Mouse (Mus musculus) liver, embryonic 15.5 days (tissue): ENCODE results near the gene Fermt3. TPM values are rescaled to one million over a fixed set of nuclear protein-coding genes. Genes with fewer than 3 reads are reported as not detected.

Experiments
- ATAC-seq: fragments of 200-750 bp; cut with Nextera tagmentation; 2 replicates; pipeline ENCODE4 v1.8.0; 2017; ENCODE audit warnings: moderate number of reproducible peaks, mild to moderate bottlenecking, moderate library complexity; ENCODE audit not compliant: insufficient read depth
- H3K27ac ChIP-seq: fragments of 300-500 bp; sonication (generic); replicated peaks from 2 replicates; pipeline ENCODE4 v1.5.1; 2015; ENCODE audit warnings: mild to moderate bottlenecking, inconsistent platforms
- H3K27me3 ChIP-seq: fragments of 300-500 bp; sonication (generic); 2 replicates; pipeline ENCODE4 v1.6.1; 2015; ENCODE audit warnings: mild to moderate bottlenecking, inconsistent platforms
- H3K36me3 ChIP-seq: fragments of 300-500 bp; sonication (generic); replicated peaks from 2 replicates; pipeline ENCODE4 v1.6.1; 2015; ENCODE audit warnings: moderate library complexity, mild to moderate bottlenecking, inconsistent platforms
- H3K4me1 ChIP-seq: fragments of 300-500 bp; sonication (generic); replicated peaks from 2 replicates; pipeline ENCODE4 v1.6.1; 2015; ENCODE audit warnings: inconsistent platforms
- H3K4me2 ChIP-seq: fragments of 300-500 bp; sonication (generic); 2 replicates; pipeline ENCODE4 v1.6.1; 2015; ENCODE audit warnings: moderate library complexity, mild to moderate bottlenecking, inconsistent platforms
- H3K4me3 ChIP-seq: fragments of 300-500 bp; sonication (generic); replicated peaks from 2 replicates; pipeline ENCODE4 v1.5.1; 2015; ENCODE audit warnings: mild to moderate bottlenecking, inconsistent platforms
- H3K9ac ChIP-seq: fragments of 300-500 bp; sonication (generic); 2 replicates; pipeline ENCODE4 v1.6.1; 2015; ENCODE audit warnings: moderate library complexity, mild to moderate bottlenecking, inconsistent platforms
- H3K9me3 ChIP-seq: fragments of 300-500 bp; sonication (generic); replicated peaks from 2 replicates; pipeline ENCODE4 v1.6.1; 2016; ENCODE audit warnings: inconsistent platforms
- WGBS: fragments of 180-500 bp; shearing (Covaris S2); methylation state at CpG from one replicate; pipeline ENCODE4 v1.1.7; 2015; ENCODE audit warnings: mixed read lengths; ENCODE audit not compliant: insufficient replicate concordance; 5-methylcytosine and 5-hydroxymethylcytosine counted together
- polyA plus RNA-seq: library from polyadenylated mRNA; unstranded; fragments of >200 nt; fragmentation: Nextera tagmentation; extraction: Ambion mirVana; gene quantifications from 2 replicates; pipeline ENCODE4 v1.2.1, GENCODE M21; 2015

Fermt3 gene
- polyA plus RNA-seq, 1 experiment from 2014 or later, result 105 TPM

DNA sequence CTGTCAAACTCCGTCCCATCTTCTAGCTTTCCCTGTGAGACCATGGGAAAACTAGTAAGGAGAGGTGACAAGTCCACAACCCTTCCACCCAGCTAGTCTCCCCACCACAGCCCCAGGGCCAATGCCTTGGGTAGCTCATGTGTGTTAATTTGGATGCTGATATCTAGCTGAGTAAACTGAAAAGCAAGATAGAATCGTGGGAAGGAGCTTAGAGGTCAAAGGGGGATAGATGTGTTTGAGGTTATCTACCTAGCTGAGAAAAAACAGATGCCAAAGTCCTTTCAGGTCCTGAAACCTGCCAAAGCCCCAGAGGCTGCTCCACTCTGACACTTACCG, 40.7 kb downstream of the Fermt3 start:
- no peak for ATAC-seq
- 32% methylated on average over 3 of the region's 3 CpGs for WGBS
- Histone ChIP-seq H3K27me3 (no peaks in the 10 kb centered on the region), H3K36me3 (peaks cover 33% of the 10 kb centered on the region), H3K4me1 (peaks cover 76% of the 10 kb centered on the region), H3K4me2 (peak overlapping the region; percentile 98), H3K27ac (peak overlapping the region; percentile 91), H3K4me3 (peak overlapping the region; percentile 77), H3K9ac (peak overlapping the region; percentile 71), H3K9me3 (no peaks in the 10 kb centered on the region)

DNA sequence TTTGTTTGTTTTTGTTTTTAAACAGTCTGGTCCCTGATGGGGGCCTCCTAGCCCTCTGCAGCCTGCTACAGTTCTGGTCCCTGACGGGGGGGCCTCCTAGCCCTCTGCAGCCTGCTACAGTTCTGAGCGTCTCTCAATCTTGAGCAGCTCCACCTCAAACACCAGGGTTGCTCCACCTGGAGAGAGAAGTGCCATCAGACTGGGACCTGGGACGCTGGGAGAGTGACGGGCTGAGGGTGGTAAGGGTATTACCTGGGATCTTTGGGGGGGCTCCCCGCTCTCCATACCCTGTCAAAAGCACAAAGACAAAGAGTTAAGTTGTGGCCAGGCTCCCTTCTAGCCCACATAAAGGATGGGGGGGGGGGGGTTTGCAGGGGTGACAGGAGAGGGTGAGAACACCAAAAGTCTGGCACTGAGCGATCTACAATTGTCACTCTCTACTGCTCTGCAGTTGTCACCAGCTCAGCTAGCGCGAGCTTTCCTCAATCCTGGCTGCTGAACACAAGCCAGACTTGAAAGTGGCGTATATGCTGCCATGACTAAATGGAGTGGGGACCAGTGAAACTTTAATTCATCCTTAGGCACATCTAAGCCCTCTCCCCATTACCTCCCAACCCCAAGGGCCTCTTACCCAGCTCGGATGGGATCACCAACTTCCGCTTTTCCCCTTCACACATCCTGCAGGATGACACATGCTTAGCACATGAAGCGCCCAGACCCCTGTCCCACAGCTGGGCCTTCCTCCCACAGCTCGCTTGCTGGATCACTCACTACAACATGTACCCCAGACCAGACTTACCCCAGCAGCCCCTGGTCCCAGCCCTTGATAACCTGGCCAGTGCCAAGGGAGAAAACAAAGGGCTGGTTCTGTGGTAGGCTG, 41.3 kb downstream of the Fermt3 start:
- ATAC-seq, result no peak
- peak overlapping the region; percentile 20; the same call in 1 of the 2 replicates for H3K9ac ChIP-seq
- H3K36me3 ChIP-seq, result peaks cover 29% of the 10 kb centered on the region
- H3K4me3 ChIP-seq, result peak overlapping the region; percentile 77
- H3K27ac ChIP-seq, result peak overlapping the region; percentile 91
- no peaks in the 10 kb centered on the region for H3K9me3 ChIP-seq
- H3K4me1 ChIP-seq, result peaks cover 77% of the 10 kb centered on the region
- WGBS, result 74% methylated on average over 13 of the region's 13 CpGs
- no peaks in the 10 kb centered on the region for H3K27me3 ChIP-seq
- H3K4me2 ChIP-seq, result peak overlapping the region; percentile 98

DNA sequence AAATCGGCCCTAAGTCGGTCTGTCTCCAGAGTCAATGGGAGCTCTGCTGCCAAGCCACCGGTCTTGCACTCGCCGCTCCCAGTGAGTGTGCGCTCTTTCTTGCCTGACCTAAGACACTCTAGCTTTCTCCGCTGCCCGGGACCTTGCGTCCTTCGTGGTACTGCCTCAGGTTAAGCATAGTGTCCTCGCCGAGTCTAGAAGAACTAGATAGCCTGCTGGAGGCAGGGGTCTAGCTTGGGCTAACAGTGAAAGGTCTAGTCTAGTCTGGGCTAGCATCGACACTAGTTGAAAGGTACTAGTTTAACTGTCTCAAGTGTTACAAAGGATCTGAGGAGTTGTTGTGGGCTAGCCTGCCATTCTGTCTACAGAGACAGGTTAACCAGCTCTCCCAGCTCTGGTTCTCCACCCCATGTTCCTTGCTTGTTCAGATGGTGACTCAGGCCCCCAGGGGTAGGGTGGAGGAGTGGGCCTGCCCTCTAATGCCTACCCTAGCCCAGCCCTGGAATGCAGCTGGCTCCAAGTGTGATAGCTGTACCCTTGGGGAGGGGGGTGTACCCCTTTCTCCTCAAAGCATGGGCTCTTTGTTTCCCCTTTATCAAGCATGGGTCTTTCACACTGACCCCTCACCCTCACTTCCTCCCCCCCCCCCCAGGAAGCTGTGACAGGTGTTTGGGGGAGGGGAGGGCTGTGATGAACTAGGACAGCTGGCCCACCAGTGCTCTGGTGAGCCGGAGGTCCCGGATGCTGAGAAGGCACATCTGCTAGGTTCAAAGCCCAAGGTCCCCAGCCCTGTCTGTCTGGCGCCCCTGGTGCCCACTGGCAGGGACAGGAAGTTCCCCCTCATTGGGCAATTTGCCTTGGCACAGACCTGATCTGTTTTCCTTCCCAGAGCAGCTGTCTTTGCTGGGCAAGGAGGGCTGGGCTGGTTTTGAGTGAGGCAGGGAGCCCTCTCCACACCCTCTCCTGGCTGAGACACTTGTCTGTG, 43.4 kb downstream of the Fermt3 start, which contains the start of gene Plcb3:
TSS of gene Plcb3 (minus strand) at position 934 of the 985 bp plus-strand sequence.
- WGBS, result under 1% methylated on average over 16 of the region's 16 CpGs
- H3K9ac ChIP-seq, result peak within 1 kb of the TSS; percentile 56
- no peaks in the 10 kb centered on the region for H3K9me3 ChIP-seq

DNA sequence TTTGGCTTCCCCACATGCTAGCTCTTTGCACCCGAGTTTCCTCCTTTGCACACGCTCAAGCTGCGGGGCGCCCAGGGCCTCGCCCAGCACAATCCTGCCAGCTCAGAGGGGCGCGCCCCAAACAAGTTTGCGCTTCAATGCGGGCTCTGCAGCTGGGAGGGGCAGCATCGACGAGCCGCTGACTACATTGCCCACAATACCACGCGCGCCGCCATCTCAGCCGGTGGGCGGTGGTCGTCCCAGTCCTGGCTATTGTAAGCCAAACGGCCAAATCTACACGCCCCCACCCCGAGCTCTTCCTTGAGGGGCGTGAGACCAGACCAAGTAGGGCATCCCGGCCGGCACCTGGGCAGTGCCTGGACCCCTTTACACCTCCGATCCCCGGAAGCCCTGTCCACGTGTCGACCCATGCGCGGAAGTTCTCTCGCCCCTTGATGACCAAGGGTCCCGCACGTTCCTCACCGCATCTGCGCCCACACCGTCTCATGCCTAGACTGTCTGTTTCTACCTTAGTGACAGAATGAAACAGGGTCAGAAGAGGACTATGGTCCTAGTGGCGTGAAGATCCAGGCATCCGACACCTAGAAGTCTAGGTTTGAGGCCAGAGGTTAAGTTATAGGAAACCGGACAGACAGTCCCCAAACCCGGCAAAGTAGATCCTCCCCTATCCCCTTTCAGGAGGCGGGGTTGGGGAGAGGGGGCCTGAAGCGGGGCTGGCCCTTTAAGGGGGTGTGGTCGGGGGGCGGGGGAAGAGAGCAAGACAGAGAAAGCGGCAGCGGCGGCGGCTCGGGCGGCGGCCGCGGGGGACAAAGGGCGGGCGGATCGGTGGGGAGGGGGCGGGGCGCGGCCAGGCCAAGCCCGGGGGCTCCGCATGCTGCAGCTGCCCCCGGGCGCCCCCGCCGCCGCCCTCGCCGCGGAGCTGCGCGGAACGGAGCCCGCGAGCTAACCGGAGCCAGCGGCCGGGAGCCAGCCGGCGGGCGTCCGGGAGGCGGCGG, 44.8 kb downstream of the Fermt3 start, which contains the start of gene Ppp1r14b:
TSS of gene Ppp1r14b (plus strand) at position 758 of the 995 bp plus-strand sequence.
- Histone ChIP-seq H3K9me3 (no peaks in the 10 kb centered on the region), H3K36me3 (peaks cover 19% of the 10 kb centered on the region), H3K4me3 (peak within 1 kb of the TSS; percentile 69), H3K4me1 (peaks cover 88% of the 10 kb centered on the region), H3K4me2 (peak within 1 kb of the TSS; percentile 90), H3K27me3 (peaks cover 2% of the 10 kb centered on the region), H3K9ac (peak within 1 kb of the TSS; percentile 56), H3K27ac (peak within 1 kb of the TSS; percentile 76)
- peak; percentile 60 for ATAC-seq
- WGBS, result under 1% methylated on average over 79 of the region's 84 CpGs

More for the DNA sequence above, 43.4 kb downstream of the Fermt3 start, which contains the start of gene Plcb3:
- Histone ChIP-seq H3K4me2 (peak within 1 kb of the TSS; percentile 90), H3K27me3 (no peaks in the 10 kb centered on the region), H3K36me3 (peaks cover 19% of the 10 kb centered on the region), H3K4me1 (peaks cover 79% of the 10 kb centered on the region), H3K27ac (peak within 1 kb of the TSS; percentile 76), H3K4me3 (peak within 1 kb of the TSS; percentile 69)
- no peak for ATAC-seq

DNA sequence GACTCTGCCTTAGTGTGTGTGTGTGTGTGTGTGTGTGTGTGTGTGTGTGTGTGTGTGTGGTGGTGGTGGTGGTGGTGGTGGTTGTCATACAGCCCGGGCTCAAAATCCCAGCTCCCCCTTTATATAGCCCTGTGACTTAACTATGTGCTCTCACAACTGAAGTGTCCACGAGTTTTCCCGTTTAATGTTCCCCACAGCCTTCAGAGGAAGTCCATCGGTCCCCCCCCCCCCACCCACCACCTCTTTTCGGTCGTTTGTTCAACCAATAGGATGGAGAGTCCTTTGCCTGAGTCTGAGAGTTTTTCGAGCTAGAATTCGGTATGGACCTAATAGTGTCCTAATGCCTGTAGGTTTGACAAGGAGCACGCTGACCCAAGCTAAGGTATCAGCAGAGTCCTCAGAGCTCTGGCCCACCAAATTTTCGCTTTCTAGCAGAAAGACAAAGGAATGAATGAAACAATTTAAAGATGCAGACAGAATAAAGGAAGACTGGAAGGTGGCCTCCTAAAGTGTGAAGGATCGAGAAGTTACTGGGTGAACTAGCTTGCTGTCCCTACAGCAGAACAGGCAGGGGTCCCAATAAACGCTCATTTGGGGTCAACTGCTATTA, 45.6 kb downstream of the Fermt3 start:
- ATAC-seq, result no peak
- H3K36me3 ChIP-seq, result peaks cover 19% of the 10 kb centered on the region
- peak overlapping the region; percentile 42 for H3K27ac ChIP-seq
- H3K9ac ChIP-seq, result peak overlapping the region; percentile 56; the same call in 1 of the 2 replicates
- no peaks in the 10 kb centered on the region for H3K9me3 ChIP-seq
- WGBS, result 24% methylated on average over 12 of the region's 12 CpGs
- peak overlapping the region; percentile 90 for H3K4me2 ChIP-seq
- H3K4me3 ChIP-seq, result peak overlapping the region; percentile 69
- H3K27me3 ChIP-seq, result peaks cover 11% of the 10 kb centered on the region
- peaks cover 88% of the 10 kb centered on the region for H3K4me1 ChIP-seq

DNA sequence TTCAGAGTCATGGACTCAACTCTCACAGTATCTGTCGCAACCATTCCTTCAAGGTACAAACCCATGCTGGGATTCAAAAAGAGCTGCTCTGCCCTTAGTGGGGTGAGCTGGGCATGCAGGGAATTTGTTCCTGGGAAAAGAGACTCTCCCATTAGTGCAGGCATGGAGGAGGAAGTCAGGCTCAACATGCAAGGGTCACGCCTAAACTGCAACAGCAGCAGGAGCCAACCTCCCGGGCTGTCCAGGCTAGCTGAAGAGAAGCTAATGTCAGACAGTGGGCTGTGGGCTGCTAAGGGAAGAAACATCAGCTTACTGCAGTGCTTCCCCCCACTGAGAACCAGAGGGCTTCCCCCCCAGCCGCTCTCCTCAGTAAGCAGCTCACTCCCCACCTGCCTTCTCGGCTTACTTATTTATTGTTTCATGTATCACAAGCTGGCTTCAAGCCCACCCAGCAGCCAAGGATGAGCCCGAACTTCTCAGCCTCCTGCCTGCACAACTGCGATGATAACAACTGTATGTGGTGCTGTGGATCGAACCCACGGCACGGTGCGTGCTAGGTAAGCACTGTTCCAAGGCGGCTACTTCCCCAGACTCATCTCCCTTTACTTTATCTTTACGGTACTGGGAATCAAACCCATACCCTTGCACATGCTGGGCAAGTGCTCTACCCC, 46.9 kb downstream of the Fermt3 start:
- Histone ChIP-seq H3K4me1 (peaks cover 88% of the 10 kb centered on the region), H3K27ac (no peak overlapping the region), H3K36me3 (peaks cover 6% of the 10 kb centered on the region), H3K27me3 (peaks cover 22% of the 10 kb centered on the region), H3K4me3 (no peak overlapping the region), H3K9ac (no peak overlapping the region), H3K9me3 (no peaks in the 10 kb centered on the region), H3K4me2 (no peak overlapping the region)
- 74% methylated on average over 13 of the region's 13 CpGs for WGBS
- no peak for ATAC-seq

DNA sequence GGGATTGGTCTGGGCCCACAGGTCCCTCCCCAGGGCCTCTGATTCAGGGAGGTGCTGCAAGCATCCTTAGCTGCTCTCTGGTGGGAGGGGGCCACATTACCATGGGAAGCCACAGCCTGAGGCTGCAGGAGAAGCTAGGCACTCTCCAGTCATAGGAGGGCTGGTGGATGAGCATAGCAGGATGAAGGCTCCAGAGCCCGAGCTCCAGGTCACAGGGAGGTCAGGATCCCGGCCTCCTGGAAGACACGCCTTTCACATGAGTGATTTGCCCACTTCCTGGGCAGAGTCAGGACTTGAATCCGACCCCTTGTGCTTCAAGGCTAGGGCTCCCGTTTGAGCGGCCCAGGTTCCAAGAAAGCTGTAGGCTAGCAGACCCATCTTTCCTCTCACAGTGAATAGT, 47.6 kb downstream of the Fermt3 start:
- H3K4me1 ChIP-seq, result peaks cover 90% of the 10 kb centered on the region
- no peak overlapping the region for H3K4me2 ChIP-seq
- no peaks in the 10 kb centered on the region for H3K9me3 ChIP-seq
- WGBS, result 69% methylated on average over 6 of the region's 6 CpGs
- H3K4me3 ChIP-seq, result no peak overlapping the region
- no peak overlapping the region for H3K27ac ChIP-seq
- ATAC-seq, result no peak
- peaks cover 22% of the 10 kb centered on the region for H3K27me3 ChIP-seq
- 0 out of 2 replicates have a peak, but pooled peaks cover 1% of the 10 kb centered on the region for H3K36me3 ChIP-seq
- H3K9ac ChIP-seq, result no peak overlapping the region

DNA sequence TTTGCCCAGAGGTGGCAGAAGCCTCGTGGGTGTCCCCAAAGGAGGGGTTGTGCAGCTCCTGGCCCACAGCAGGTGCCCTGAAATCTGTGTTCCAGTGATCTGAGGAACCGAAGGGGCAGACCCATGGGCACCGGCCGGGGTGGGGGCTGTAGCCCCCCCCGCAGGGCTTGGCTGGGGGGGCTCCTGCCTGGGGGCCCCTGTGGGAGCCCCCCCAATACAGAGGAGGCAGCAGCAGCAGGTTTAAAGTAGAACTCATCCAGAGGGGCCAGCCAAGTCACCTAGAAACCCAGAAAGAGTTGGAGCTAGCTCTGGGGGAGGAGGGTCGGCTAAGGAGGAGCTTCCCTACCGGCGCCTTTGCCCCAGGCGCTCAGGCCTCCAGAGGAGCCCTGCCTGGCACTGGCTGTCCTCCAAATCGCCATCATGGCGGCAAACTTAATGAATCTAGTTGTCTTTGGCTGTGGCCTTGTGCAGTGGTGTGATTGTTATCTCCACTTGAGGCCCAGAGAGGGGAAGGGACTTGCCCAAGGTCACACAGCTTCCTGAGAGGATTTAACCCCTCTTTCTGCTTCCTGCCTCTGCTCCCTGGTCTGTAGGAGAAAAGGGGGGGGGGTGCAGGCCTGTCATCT, 48.7 kb downstream of the Fermt3 start:
- H3K9me3 ChIP-seq, result no peaks in the 10 kb centered on the region
- peak overlapping the region; percentile 75 for H3K9ac ChIP-seq
- H3K36me3 ChIP-seq, result peaks cover 4% of the 10 kb centered on the region; the same call in 1 of the 2 replicates
- peaks cover 22% of the 10 kb centered on the region for H3K27me3 ChIP-seq
- ATAC-seq, result no peak
- H3K4me2 ChIP-seq, result peak overlapping the region; percentile 97
- H3K27ac ChIP-seq, result peak overlapping the region; percentile 29; the same call in 1 of the 2 replicates
- peak overlapping the region; percentile 66 for H3K4me3 ChIP-seq
- H3K4me1 ChIP-seq, result peaks cover 79% of the 10 kb centered on the region
- 23% methylated on average over 11 of the region's 11 CpGs for WGBS
